Mouse (Mus musculus): ENCODE data around the gene Tmem81. TPM values are rescaled to one million over a fixed set of nuclear protein-coding genes. Genes with fewer than 3 reads are reported as not detected.
A peak's percentile ranks its signal among the peaks of the same experiment; 100 is the strongest.
"Not testable (repeated sequence)": the region's sequence is repeated elsewhere in the genome, so short reads cannot be mapped to it uniquely, and the experiment has no call there.

The Tmem81 gene
- total RNA-seq (2021): 1 to 10 TPM; 3.1 to 4.3 TPM

DNA sequence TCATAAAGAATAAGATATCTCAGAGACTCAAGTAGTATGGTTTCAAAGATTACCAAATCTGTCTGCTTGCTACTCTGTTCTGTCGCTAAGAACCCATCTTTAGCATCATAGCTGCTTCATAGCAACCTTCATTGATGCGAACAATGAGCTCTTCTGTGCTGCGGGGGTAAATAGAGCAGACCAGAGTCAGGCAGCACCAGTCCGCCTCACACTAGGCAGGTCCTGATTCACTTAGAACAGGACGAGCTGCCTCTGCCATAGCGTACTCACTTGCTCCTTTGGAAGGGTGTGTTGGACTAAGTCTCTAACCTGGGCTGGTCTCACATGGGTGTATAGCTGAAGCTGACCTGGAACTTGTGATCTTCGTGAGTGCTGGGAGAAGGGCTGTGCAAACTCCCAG, at the start of gene Tmem81:
Tmem81 (plus strand) TSS at position 173 of the 400 bp plus-strand sequence.
- intact Hi-C loops (cut with DNase I): no loop called here

DNA sequence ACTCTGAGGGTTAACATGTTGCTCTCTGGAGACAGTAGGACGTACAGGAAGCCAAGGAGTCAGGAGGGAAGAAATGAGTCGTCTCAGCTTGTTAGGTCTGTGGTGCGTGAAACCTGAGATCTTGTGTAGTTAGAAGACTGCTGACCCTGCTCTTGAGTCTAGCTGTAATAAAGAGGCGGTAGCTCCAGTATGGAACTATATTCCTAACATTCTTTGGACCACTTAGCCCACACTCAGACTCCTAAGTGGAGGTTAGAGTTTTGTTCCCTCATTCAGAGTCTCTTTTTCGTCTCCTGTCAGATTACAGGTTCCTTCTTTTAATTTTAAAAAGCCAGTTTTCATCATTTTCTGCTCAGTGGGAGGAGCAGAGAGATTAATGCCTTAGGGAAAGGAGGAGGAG, 41.4 kb upstream of the Tmem81 start:
- intact Hi-C loops (cut with DNase I): no loop called here
- DNase-seq (ENCODE audit: low spot score in 2 of 2): no peak

More for the DNA sequence above, at the start of gene Tmem81:
- DNase-seq (ENCODE audit: low spot score in 2 of 2): no peak

DNA sequence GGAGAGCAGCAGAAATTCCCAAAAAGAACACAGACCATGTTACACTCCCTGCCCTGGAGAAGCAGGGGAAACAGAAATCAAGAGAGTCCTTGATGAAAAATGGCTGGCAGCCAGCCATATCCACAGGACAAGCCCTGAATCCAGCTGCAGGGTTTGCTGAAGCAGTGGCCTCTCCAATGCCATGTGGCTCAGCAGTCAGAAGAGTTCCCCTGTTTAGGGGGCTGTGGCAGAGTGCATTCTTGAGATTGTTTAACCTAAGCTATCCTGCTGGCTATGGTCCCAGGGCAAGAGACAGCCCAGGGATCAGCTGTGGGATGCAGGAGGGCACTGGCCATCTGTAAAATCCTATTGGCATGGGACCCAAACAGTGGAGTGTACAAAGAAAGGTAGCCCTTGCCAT, 37.1 kb upstream of the Tmem81 start:
- intact Hi-C loops (cut with DNase I): no loop called here
- DNase-seq (ENCODE audit: low spot score in 2 of 2): no peak

DNA sequence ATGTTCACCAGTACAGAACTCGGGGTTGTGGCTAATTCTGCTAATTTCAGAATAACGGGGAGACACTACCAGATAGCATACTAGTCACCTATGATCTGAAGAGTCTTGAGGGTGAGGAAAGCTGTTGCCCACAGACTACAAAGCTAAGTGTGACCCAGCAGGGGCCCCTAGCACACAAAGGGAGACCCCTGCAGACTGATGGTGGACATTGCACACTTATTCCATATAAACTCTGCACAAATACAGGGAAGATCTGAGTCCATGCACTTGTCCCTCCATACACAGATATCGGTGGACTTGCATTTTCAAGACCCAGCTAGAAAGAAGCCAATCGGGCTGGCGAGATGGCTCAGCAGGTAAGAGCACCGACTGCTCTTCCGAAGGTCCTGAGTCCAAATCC, 36.5 kb upstream of the Tmem81 start:
- no peak for DNase-seq (ENCODE audit: low spot score in 2 of 2)
- intact Hi-C loops (cut with DNase I): no loop called here

- DNase-seq (ENCODE audit: low spot score in 2 of 2); intact Hi-C loops (cut with DNase I): not testable (repeated sequence)
Measured at GRCm38 (mm10) chr1:132470031-132470430, 36.0 kb upstream of the Tmem81 start.

DNA sequence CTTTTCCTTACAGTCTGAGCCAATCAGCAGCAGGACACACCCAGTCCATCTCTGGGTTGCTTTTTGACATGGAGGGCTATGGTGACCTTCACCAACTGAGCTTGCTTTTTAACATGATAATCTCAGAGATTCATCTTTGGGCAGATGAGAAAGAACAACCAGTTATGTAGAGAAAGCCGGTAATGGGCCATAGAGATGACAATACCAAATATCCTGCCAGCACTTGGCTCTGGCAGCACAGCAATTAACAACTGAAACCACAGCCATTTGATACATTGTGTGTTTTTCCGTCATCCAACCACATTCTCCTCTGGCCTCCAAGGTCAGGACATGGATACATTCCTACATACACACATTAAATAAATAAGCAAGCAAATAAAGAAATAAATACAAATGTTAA, 35.0 kb upstream of the Tmem81 start:
- intact Hi-C loops (cut with DNase I): no loop called here
- no peak for DNase-seq (ENCODE audit: low spot score in 2 of 2)

- intact Hi-C loops (cut with DNase I): no loop called here
- no peak for DNase-seq (ENCODE audit: low spot score in 2 of 2)
Measured at GRCm38 (mm10) chr1:132471499-132471898, 34.5 kb upstream of the Tmem81 start.

DNA sequence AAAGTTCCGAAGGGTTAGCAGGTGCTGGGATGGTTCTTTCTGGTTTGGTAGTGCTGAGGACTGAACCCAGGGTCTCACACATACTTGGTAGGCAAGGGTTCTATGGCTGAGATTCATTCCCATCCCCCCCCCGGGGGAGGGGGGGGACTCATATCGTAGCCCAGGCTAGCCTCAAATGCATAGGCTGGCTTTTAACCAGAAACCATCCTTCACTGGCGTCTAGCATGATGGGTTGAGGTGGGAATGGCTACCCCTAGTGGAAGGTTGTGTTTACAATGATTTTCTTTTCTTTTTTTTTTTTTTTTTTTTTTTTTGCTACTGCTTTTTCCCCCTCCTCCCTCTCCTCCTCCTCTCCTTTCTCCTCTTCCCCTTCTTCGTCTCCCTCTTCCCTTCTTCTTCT, 33.5 kb upstream of the Tmem81 start:
- DNase-seq (ENCODE audit: low spot score in 2 of 2): no peak
- intact Hi-C loops (cut with DNase I): no loop called here

DNA sequence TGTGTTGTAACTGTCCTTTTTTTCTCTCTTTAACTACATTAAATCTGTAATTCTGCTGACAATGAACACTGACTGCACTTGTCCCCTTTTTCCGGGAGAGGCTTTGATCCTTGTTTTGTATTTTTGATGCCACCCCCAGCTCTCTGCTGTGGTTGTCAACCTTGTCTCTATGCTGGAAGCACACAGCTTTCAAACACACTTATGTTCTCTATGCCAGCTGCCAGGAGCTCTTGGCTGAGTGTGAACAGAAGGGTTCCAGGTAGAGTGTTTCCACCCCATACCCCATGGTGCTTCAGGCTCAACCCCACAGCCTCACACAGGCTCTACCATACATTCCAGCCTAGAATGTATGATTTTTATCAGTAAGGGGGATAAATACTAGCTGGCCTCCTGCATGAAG, 31.5 kb upstream of the Tmem81 start:
- intact Hi-C loops (cut with DNase I): no loop called here
- no peak for DNase-seq (ENCODE audit: low spot score in 2 of 2)

- intact Hi-C loops (cut with DNase I): loop anchor here (5.0 kb wide), 1 partner anchor 109 kb away; no protein-coding TSS in a partner anchor
- peak in 1 of 2 experiments; percentile 19 for DNase-seq (ENCODE audit: low spot score in 2 of 2)
Measured at GRCm38 (mm10) chr1:132476575-132476927, 29.5 kb upstream of the Tmem81 start.

DNA sequence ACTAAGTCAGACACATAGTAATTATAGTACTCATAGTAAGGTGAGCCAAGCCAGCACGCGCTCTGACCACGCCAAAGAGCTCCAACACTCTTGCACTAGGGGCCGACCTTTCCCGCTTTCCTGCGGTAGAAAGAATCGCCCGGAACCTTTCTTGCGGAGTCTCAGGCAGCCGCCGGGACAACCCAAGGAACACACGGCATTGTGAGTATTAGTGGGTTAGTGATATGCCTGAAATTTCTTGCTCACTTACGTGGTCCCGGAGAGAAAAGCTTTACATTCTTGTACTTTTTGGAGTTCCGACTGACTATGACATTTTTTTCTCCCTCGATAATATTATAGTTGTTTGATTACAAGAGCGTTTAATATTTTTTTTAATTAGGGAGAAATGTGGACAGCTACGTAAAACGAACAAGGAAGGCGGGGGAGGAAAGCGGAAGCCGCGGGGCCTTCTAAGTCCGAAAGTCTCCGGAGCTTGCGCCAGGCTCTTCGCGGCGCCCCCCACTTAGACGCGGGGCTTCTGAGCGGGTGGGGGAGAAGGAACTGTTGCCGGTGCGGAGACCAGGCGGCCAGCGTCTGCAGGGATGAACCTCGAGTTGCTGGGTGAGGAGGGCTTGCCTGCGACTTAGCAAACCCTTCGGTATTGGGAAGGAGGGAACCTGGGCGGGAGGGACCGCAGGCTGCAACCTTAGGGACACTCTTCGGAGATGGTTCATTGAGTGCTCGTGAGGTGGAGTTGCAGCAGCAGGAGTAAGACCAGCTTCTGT, 28.9 kb upstream of the Tmem81 start, which contains the start of gene Rbbp5:
Rbbp5 (plus strand) TSS at position 438 of the 764 bp plus-strand sequence.
- intact Hi-C loops (cut with DNase I): loop anchor here (5.0 kb wide), 1 partner anchor 110 kb away; no protein-coding TSS in a partner anchor
- DNase-seq (ENCODE audit: low spot score in 2 of 2): peak; percentile 83 to 84

DNA sequence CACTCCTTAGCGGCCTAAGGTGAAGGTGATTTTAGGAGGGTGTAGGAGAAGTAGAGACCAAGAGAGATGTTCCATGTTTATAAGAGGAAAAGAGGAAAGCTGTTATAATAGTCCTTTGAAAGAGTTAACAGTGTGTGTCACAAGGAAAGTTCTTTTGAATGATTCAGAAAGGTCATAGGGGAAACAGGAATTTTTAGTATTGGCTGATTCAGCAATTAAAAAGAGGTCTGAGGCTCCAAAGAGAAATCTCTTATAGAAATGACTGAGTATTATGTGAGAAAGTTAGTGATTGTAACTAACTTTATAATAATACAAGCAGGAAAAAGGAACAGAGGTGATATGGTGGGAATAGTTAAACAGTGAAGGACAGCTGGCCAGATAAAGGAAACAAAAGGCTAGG, 26.6 kb upstream of the Tmem81 start:
- intact Hi-C loops (cut with DNase I): loop anchor here (5.0 kb wide), 1 partner anchor 112 kb away; no protein-coding TSS in a partner anchor
- DNase-seq (ENCODE audit: low spot score in 2 of 2): no peak

- DNase-seq (ENCODE audit: low spot score in 2 of 2): no peak
- intact Hi-C loops (cut with DNase I): no loop called here
Measured at GRCm38 (mm10) chr1:132481619-132482018, 24.4 kb upstream of the Tmem81 start.

DNA sequence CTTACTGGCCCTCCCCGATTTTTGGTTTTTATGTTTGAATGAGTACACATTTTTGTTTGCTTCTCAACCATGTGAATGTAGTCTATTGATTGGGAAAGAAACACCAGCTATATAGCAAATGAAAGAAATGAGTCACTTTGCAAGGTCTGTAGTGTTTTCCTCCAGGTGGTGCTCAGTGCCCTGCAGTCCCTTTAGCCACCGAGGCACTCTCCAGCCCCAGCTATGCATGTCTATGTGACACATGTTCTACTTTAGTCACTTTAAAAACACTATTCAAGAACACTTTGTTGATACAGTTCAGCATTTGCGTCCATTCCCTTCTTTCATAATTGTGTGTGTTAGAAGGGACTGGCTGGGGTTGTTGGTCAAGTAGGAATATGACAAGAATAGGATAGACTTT, 22.8 kb upstream of the Tmem81 start:
- intact Hi-C loops (cut with DNase I): no loop called here
- DNase-seq (ENCODE audit: low spot score in 2 of 2): no peak

- DNase-seq (ENCODE audit: low spot score in 2 of 2): no peak
- intact Hi-C loops (cut with DNase I): no loop called here
Measured at GRCm38 (mm10) chr1:132483759-132484158, 22.3 kb upstream of the Tmem81 start.

DNA sequence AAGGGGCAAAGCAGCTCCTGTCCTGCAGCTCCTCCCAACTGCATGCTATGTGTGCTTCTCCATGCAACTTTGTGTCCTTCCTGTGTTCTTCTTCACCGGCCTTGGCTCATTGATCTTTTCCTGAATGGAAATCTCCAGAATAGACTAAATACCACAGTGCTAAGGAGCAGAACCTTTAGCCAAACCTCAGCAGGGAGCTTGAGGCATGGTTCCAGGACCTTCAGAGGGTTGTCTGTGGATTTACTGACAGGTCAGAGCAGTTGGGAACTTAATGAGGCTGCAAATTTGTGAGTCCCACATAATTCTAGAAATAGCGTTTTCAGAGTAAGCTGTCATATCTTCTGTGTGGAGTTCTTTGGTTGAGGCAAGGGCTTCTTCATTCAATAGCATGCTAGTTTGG, 5.5 kb upstream of the Tmem81 start:
- intact Hi-C loops (cut with DNase I): no loop called here
- no peak for DNase-seq (ENCODE audit: low spot score in 2 of 2)

DNA sequence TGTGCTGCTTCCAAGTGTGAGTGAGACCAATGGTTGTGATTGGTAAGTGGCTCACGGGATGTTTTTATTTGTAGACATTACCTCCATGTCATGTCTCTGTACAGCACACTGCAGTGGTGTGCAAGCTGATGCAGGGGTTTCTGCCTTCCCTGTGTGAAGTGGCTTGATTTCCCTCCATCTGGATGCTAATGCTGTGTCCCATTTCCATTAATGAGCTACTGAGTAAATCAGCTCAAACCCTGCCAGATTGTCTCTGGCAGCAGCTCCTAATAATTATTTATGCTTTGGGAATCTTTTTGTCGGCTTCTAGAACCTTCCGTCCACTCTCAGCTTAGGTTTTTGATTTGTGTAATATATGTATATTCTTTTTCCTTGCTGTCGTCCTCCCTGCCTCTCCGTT, 875 bp upstream of the Tmem81 start:
- intact Hi-C loops (cut with DNase I): no loop called here

DNA sequence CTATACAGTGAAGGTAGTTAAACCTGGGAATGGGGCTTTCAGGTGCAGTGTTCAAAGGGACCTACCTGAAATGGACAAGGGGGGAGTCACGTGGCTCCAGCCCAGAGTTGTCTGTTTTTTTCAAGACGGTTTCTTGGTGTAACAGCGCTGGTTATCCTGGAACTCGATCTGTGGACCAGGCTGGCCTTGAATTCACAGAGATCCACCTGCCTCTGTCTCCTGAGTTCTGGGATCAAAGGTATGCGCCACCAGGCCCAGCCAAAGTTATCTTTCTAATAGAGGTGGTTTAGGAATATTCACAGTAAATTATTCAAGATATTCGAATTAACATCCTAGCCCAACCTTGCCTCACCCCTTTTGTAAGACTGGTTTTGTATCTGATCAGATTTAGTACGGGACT, 626 bp downstream of the Tmem81 start:
- no peak for DNase-seq (ENCODE audit: low spot score in 2 of 2)
- intact Hi-C loops (cut with DNase I): no loop called here

More for the DNA sequence above, 875 bp upstream of the Tmem81 start:
- DNase-seq (ENCODE audit: low spot score in 2 of 2): no peak

DNA sequence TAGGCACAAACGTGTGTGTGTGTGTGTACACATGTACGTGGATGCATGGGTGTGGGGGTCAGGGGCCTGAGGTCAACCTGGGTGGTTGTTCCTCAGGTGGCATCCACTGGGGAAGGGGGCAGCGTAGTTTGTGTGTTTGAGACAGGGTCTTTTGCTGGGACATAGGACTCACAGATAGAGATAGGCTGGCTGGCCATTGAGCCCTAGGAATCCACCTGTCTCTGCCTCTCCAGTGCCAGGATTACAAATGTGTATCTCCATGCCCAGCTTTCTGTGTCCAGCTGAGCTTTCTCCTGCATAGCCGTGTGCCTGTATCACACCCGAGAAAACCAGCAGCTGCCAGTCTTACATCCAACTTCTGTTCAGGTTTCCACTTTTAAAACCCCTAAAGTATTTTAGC, 3.7 kb downstream of the Tmem81 start:
- DNase-seq (ENCODE audit: low spot score in 2 of 2): no peak
- intact Hi-C loops (cut with DNase I): no loop called here

- DNase-seq (ENCODE audit: low spot score in 2 of 2): no peak
- intact Hi-C loops (cut with DNase I): no loop called here
Measured at GRCm38 (mm10) chr1:132511521-132511920, 5.5 kb downstream of the Tmem81 start.

GRCm38 (mm10) chr1:132512106-132512505, 6.1 kb downstream of the Tmem81 start:
- DNase-seq (ENCODE audit: low spot score in 2 of 2): no peak
- intact Hi-C loops (cut with DNase I): no loop called here

GRCm38 (mm10) chr1:132515339-132515738, 9.3 kb downstream of the Tmem81 start:
- DNase-seq (ENCODE audit: low spot score in 2 of 2): peak in 1 of 2 experiments; percentile 2
- intact Hi-C loops (cut with DNase I): no loop called here

All from left cerebral cortex, postnatal 36 days (tissue).